Mouse (Mus musculus) B cell, adult 2 months (primary cell): ENCODE measurements around the gene Dnajb2.

Experiments used
- DNase-seq, 2 experiments: peaks; one replicate each; pipeline ENCODE4 v3.0.0; 2022

The Dnajb2 gene

DNA sequence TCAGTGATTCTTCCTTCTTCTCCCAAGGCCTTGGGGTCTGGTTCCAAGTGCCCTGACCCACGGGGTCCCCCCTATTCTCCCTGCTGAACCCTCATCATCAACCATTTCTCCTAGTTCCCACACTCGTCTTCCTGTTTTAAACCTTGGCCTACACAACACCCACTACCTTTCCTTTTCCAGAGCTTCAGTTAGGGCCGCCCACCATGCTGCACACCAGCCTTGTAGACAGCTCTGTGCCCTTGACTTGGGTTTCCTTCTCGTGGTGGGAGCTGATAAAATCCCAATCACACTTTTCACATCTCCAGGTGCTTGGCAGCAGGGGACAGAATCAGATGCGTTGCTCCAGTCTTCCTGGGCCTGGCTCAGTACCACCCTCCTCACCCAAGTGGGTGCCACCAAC lies 58.1 kb downstream of the Dnajb2 start:
- no peak for DNase-seq
